Mouse (Mus musculus): ENCODE results near the gene Gca.

- TF ChIP-seq CTCF (IDR thresholded peaks at IDR 0.05), result no peak
- no peak for TF ChIP-seq EP300 (IDR thresholded peaks at IDR 0.05)
These were observed 41.1 kb upstream of the Gca start for GRCm38 (mm10) chr2:62623024-62623441.
